Mouse (Mus musculus): ENCODE data around the gene Nup107. TPM values are rescaled to one million over a fixed set of nuclear protein-coding genes. Genes with fewer than 3 reads are reported as not detected.

Nup107 gene
- polyA plus RNA-seq, 1 experiment from 2014 or later, result 97.7 TPM

GRCm38 (mm10) chr10:117776281-117777102 is 16.0 kb downstream of the Nup107 start:
- no peak for ATAC-seq (ENCODE audit: insufficient number of reproducible peaks, insufficient read depth, low FRiP score, low TSS enrichment, low read depth)
- H3K4me3 ChIP-seq (replicated peaks), result no peak overlapping the region
- no peak overlapping the region for H3K9ac ChIP-seq (replicated peaks)
- no peaks in the 10 kb centered on the region for H3K9me3 ChIP-seq
- H3K4me2 ChIP-seq, result no peak overlapping the region
- no peaks in the 10 kb centered on the region for H3K4me1 ChIP-seq (replicated peaks)
- WGBS, result 93% methylated on average over 12 of the region's 12 CpGs
- H3K36me3 ChIP-seq, result peaks cover 91% of the 10 kb centered on the region
- no peaks in the 10 kb centered on the region for H3K27me3 ChIP-seq
- H3K27ac ChIP-seq, result no peak overlapping the region

GRCm38 (mm10) chr10:117775401-117776144 is 16.9 kb downstream of the Nup107 start:
- no peak overlapping the region for H3K4me3 ChIP-seq (replicated peaks)
- H3K27me3 ChIP-seq, result no peaks in the 10 kb centered on the region
- 86% methylated on average over 6 of the region's 6 CpGs for WGBS
- ATAC-seq (ENCODE audit: insufficient number of reproducible peaks, insufficient read depth, low FRiP score, low TSS enrichment, low read depth), result no peak
- no peak overlapping the region for H3K9ac ChIP-seq (replicated peaks)
- no peak overlapping the region for H3K27ac ChIP-seq
- no peak overlapping the region for H3K4me2 ChIP-seq
- no peaks in the 10 kb centered on the region for H3K4me1 ChIP-seq (replicated peaks)
- no peaks in the 10 kb centered on the region for H3K9me3 ChIP-seq
- peaks cover 90% of the 10 kb centered on the region for H3K36me3 ChIP-seq

GRCm38 (mm10) chr10:117774817-117775120 is 17.7 kb downstream of the Nup107 start:
- Histone ChIP-seq H3K4me3 (replicated peaks) (no peak overlapping the region), H3K4me1 (replicated peaks) (no peaks in the 10 kb centered on the region), H3K4me2 (no peak overlapping the region), H3K9ac (replicated peaks) (no peak overlapping the region), H3K27ac (no peak overlapping the region), H3K27me3 (no peaks in the 10 kb centered on the region), H3K36me3 (peaks cover 91% of the 10 kb centered on the region), H3K9me3 (no peaks in the 10 kb centered on the region)
- ATAC-seq (ENCODE audit: insufficient number of reproducible peaks, insufficient read depth, low FRiP score, low TSS enrichment, low read depth), result no peak
- 97% methylated on average over 1 of the region's 1 CpGs for WGBS

- H3K4me2 ChIP-seq, result no peak overlapping the region
- no peaks in the 10 kb centered on the region for H3K9me3 ChIP-seq
- peaks cover 93% of the 10 kb centered on the region for H3K36me3 ChIP-seq
- ATAC-seq (ENCODE audit: insufficient number of reproducible peaks, insufficient read depth, low FRiP score, low TSS enrichment, low read depth), result no peak
- H3K27ac ChIP-seq, result no peak overlapping the region
- H3K9ac ChIP-seq (replicated peaks), result no peak overlapping the region
- 95% methylated on average over 22 of the region's 22 CpGs for WGBS
- H3K4me1 ChIP-seq (replicated peaks), result no peaks in the 10 kb centered on the region
- no peaks in the 10 kb centered on the region for H3K27me3 ChIP-seq
- no peak overlapping the region for H3K4me3 ChIP-seq (replicated peaks)
These were observed 18.3 kb downstream of the Nup107 start for GRCm38 (mm10) chr10:117774011-117774816.

- Histone ChIP-seq H3K27ac (no peak overlapping the region), H3K36me3 (peaks cover 88% of the 10 kb centered on the region), H3K4me2 (no peak overlapping the region), H3K9me3 (no peaks in the 10 kb centered on the region), H3K9ac (replicated peaks) (no peak overlapping the region), H3K27me3 (no peaks in the 10 kb centered on the region), H3K4me1 (replicated peaks) (no peaks in the 10 kb centered on the region), H3K4me3 (replicated peaks) (no peak overlapping the region)
- WGBS, result 97% methylated on average over 7 of the region's 7 CpGs
- ATAC-seq (ENCODE audit: insufficient number of reproducible peaks, insufficient read depth, low FRiP score, low TSS enrichment, low read depth), result no peak
These were observed 19.3 kb downstream of the Nup107 start for GRCm38 (mm10) chr10:117773106-117773720.

GRCm38 (mm10) chr10:117772364-117773105 is 20.0 kb downstream of the Nup107 start:
- Histone ChIP-seq H3K9ac (replicated peaks) (no peak overlapping the region), H3K4me1 (replicated peaks) (no peaks in the 10 kb centered on the region), H3K4me3 (replicated peaks) (no peak overlapping the region), H3K4me2 (no peak overlapping the region), H3K9me3 (no peaks in the 10 kb centered on the region), H3K36me3 (peaks cover 88% of the 10 kb centered on the region), H3K27me3 (no peaks in the 10 kb centered on the region), H3K27ac (no peak overlapping the region)
- 94% methylated on average over 17 of the region's 17 CpGs for WGBS
- ATAC-seq (ENCODE audit: insufficient number of reproducible peaks, insufficient read depth, low FRiP score, low TSS enrichment, low read depth), result no peak

- H3K36me3 ChIP-seq, result peaks cover 88% of the 10 kb centered on the region
- H3K4me2 ChIP-seq, result no peak overlapping the region
- no peak overlapping the region for H3K4me3 ChIP-seq (replicated peaks)
- no peaks in the 10 kb centered on the region for H3K4me1 ChIP-seq (replicated peaks)
- no peak for ATAC-seq (ENCODE audit: insufficient number of reproducible peaks, insufficient read depth, low FRiP score, low TSS enrichment, low read depth)
- no peaks in the 10 kb centered on the region for H3K27me3 ChIP-seq
- no peaks in the 10 kb centered on the region for H3K9me3 ChIP-seq
- no peak overlapping the region for H3K27ac ChIP-seq
- WGBS, result 94% methylated on average over 10 of the region's 10 CpGs
- no peak overlapping the region for H3K9ac ChIP-seq (replicated peaks)
These were observed 21.4 kb downstream of the Nup107 start for GRCm38 (mm10) chr10:117771131-117771510.

GRCm38 (mm10) chr10:117770286-117771130 is 22.0 kb downstream of the Nup107 start:
- no peak for ATAC-seq (ENCODE audit: insufficient number of reproducible peaks, insufficient read depth, low FRiP score, low TSS enrichment, low read depth)
- WGBS, result 95% methylated on average over 18 of the region's 18 CpGs
- Histone ChIP-seq H3K9ac (replicated peaks) (no peak overlapping the region), H3K4me1 (replicated peaks) (no peaks in the 10 kb centered on the region), H3K4me2 (no peak overlapping the region), H3K9me3 (no peaks in the 10 kb centered on the region), H3K36me3 (peaks cover 88% of the 10 kb centered on the region), H3K27ac (no peak overlapping the region), H3K4me3 (replicated peaks) (no peak overlapping the region), H3K27me3 (no peaks in the 10 kb centered on the region)

GRCm38 (mm10) chr10:117769541-117770285 is 22.8 kb downstream of the Nup107 start:
- Histone ChIP-seq H3K27ac (no peak overlapping the region), H3K36me3 (peaks cover 88% of the 10 kb centered on the region), H3K9ac (replicated peaks) (no peak overlapping the region), H3K4me3 (replicated peaks) (no peak overlapping the region), H3K4me1 (replicated peaks) (no peaks in the 10 kb centered on the region), H3K4me2 (no peak overlapping the region), H3K27me3 (no peaks in the 10 kb centered on the region), H3K9me3 (no peaks in the 10 kb centered on the region)
- no peak for ATAC-seq (ENCODE audit: insufficient number of reproducible peaks, insufficient read depth, low FRiP score, low TSS enrichment, low read depth)
- 92% methylated on average over 9 of the region's 9 CpGs for WGBS
